Mouse (Mus musculus): Measurements from ENCODE around the gene Gm17455.

DNA sequence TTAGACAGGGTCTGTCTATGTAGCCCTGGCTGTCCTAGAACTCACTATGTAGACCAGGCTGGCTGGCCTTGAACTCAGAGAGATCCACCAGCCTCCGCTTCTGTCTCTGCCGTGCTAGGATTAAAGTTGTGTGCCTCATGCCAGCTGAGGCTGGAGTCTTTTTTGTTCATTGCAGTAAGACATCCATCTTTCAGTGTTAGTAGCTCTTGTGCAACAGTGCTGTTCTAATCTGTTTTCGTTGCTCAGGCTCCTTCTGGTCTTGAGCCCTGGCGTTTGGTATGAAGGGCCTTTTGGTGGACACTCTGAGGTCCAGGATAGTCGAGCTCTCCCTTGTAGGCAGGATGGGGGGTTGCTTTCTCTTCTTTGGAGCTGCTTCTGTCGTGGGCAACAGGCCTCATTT lies 36.1 kb upstream of the Gm17455 start:
- TF ChIP-seq CTCF (IDR thresholded peaks at IDR 0.05; ENCODE audit: low read depth), result no peak
- TF ChIP-seq EP300 (IDR thresholded peaks at IDR 0.05; ENCODE audit: low read depth), result no peak

Measured in liver, postnatal 0 days (tissue).